Mouse (Mus musculus): Measurements from ENCODE around the gene Cnfn.

DNA sequence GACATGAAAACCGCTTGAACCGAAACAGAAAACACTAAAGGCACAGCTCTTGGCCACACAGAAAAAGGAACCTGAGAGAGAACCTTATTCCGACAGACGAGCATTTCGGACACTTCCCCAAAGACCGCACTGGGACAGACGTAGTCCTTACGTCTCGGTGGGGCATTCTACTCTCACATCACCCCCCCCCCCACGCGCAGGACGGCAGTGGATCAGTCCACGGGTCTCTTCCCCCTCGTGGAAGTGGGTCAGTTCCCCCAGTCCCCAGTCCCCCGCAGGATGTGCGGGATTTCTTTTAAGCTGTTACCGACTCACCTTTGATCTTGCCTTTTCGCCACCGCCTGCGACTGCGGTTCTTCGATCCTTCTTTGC lies 25.6 kb upstream of the Cnfn start:
- no peak for TF ChIP-seq POLR2A (IDR thresholded peaks at IDR 0.05; ENCODE audit: extremely low read depth, insufficient read depth, low read length)
- no peak for TF ChIP-seq CTCF (IDR thresholded peaks at IDR 0.05; ENCODE audit: low read depth, low read length)
